Mouse (Mus musculus) midbrain, embryonic 12.5 days (tissue): ENCODE data around the gene Srp9. TPM values are rescaled to one million over a fixed set of nuclear protein-coding genes. Genes with fewer than 3 reads are reported as not detected.
"Not testable (repeated sequence)": the region's sequence is repeated elsewhere in the genome, so short reads cannot be mapped to it uniquely, and the experiment has no call there.

Source experiments
- ATAC-seq: fragments of 200-750 bp; cut with Nextera tagmentation; 2 replicates; pipeline ENCODE4 v1.8.0; 2017; ENCODE audit warnings: low read depth, moderate TSS enrichment, moderate library complexity; ENCODE audit not compliant: low FRiP score
- H3K27ac ChIP-seq: fragments of 300-500 bp; sonication (generic); replicated peaks from 2 replicates; pipeline ENCODE4 v1.5.1; 2016; ENCODE audit warnings: mild to moderate bottlenecking
- H3K27me3 ChIP-seq: fragments of 300-500 bp; sonication (generic); 2 replicates; pipeline ENCODE4 v1.6.1; 2016; ENCODE audit warnings: mild to moderate bottlenecking
- H3K36me3 ChIP-seq: fragments of 300-500 bp; sonication (generic); 2 replicates; pipeline ENCODE4 v1.6.1; 2016
- H3K4me1 ChIP-seq: fragments of 300-500 bp; sonication (generic); 2 replicates; pipeline ENCODE4 v1.6.1; 2016
- H3K4me2 ChIP-seq: fragments of 300-500 bp; sonication (generic); replicated peaks from 2 replicates; pipeline ENCODE4 v1.6.1; 2016; ENCODE audit warnings: mild to moderate bottlenecking, moderate library complexity
- H3K4me3 ChIP-seq: fragments of 300-500 bp; sonication (generic); 2 replicates; pipeline ENCODE4 v1.5.1; 2016; ENCODE audit warnings: mild to moderate bottlenecking
- H3K9ac ChIP-seq: fragments of 300-500 bp; sonication (generic); replicated peaks from 2 replicates; pipeline ENCODE4 v1.6.1; 2016; ENCODE audit warnings: mild to moderate bottlenecking, moderate library complexity
- H3K9me3 ChIP-seq: fragments of 300-500 bp; sonication (generic); 2 replicates; pipeline ENCODE4 v1.6.1; 2016; ENCODE audit warnings: mild to moderate bottlenecking
- WGBS: fragments of 180-500 bp; shearing (Covaris S2); methylation state at CpG from one replicate; pipeline ENCODE4 v1.1.7; 2016; 5-methylcytosine and 5-hydroxymethylcytosine counted together
- polyA plus RNA-seq: library from polyadenylated mRNA; unstranded; fragments of >200 nt; fragmentation: Nextera tagmentation; extraction: Ambion mirVana; gene quantifications from 2 replicates; pipeline ENCODE4 v1.2.1, GENCODE M21; 2016

Srp9 gene
- polyA plus RNA-seq, 1 experiment from 2014 or later: 143 TPM

DNA sequence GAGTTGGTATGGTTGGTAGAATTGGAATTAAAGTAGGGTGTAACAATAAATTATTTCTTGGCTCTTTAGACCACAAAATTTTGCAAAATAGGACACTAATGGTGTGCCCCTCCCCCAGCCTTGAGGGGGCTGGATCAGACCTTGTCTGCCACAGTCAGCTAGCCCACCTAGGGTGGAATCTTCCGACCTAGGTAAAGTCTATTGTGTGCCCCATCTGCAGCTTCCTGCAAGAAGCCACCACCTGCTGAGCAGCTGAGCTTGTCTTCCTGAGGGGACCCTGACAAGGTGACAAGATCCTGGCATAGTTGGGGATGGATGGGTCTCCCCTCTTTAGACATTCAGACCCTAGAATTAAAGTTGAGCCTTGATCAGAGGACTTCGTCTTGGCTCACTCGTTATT lies 35.0 kb downstream of the Srp9 start:
- H3K4me2 ChIP-seq: no peak overlapping the region
- H3K36me3 ChIP-seq: no peaks in the 10 kb centered on the region
- 79% methylated on average over 3 of the region's 3 CpGs for WGBS
- no peak overlapping the region for H3K9ac ChIP-seq
- no peak overlapping the region for H3K4me3 ChIP-seq
- no peaks in the 10 kb centered on the region for H3K4me1 ChIP-seq
- no peaks in the 10 kb centered on the region for H3K9me3 ChIP-seq
- H3K27me3 ChIP-seq: no peaks in the 10 kb centered on the region
- ATAC-seq: no peak
- no peak overlapping the region for H3K27ac ChIP-seq

GRCm38 (mm10) chr1:182162951-182163350 lies 38.4 kb downstream of the Srp9 start:
- Histone ChIP-seq H3K9ac (no peak overlapping the region), H3K4me1 (no peaks in the 10 kb centered on the region), H3K27me3 (no peaks in the 10 kb centered on the region), H3K36me3 (no peaks in the 10 kb centered on the region), H3K4me3 (no peak overlapping the region), H3K9me3 (no peaks in the 10 kb centered on the region), H3K4me2 (no peak overlapping the region), H3K27ac (no peak overlapping the region)
- 28% methylated on average over 5 of the region's 5 CpGs for WGBS
- ATAC-seq: no peak

DNA sequence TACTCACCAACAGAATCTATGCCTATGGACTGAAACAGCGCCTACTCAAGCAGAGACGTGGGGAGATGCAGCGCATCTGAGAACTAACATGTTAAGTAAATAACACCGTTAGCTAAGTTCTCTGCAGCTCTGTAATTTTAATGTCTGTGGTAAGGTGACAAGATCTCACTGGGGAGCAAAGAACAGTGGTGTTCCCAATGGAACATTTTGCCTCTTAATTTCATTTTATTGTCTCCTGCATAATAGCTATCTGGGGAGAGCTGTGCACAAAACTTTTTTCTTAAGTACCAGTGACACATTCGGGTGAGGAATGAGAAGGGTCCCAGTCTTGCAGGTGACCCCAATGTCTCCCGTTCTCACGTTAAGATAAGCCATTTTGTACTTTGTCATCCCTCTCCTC lies 39.8 kb downstream of the Srp9 start, which contains the start of gene Vmn1r1:
Vmn1r1 (minus strand) TSS at position 101 of the 400 bp plus-strand sequence.
- Histone ChIP-seq H3K4me3 (no peak within 1 kb of the TSS), H3K9ac (no peak within 1 kb of the TSS), H3K9me3 (no peaks in the 10 kb centered on the region), H3K36me3 (no peaks in the 10 kb centered on the region), H3K27me3 (no peaks in the 10 kb centered on the region), H3K27ac (no peak within 1 kb of the TSS), H3K4me2 (no peak within 1 kb of the TSS), H3K4me1 (no peaks in the 10 kb centered on the region)
- ATAC-seq: no peak
- WGBS: 91% methylated on average over 7 of the region's 7 CpGs

DNA sequence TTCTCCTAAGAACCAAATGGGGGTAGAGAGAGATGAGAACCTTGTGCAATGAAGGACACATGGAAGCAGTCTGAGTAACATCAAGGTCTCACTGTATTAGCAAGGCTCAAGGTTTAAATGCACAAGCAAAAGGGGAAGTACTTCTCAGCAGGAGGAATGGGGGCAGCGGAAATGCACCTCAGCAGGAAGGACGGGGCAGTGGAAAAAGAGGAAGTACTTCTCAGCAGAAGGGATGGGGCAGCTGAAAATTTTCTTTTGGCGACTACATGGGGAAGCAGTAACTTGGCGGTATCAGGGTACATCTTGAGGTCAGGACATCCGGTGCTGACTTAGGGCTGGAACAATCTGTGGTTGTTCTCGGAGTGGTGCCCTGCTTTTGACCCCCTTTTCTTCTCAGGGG lies 45.7 kb downstream of the Srp9 start:
- H3K27ac ChIP-seq, H3K9ac ChIP-seq, H3K4me2 ChIP-seq, H3K36me3 ChIP-seq, ATAC-seq, H3K27me3 ChIP-seq, H3K4me1 ChIP-seq, H3K9me3 ChIP-seq, H3K4me3 ChIP-seq: not testable (repeated sequence)
- 92% methylated on average over 6 of the region's 6 CpGs for WGBS

GRCm38 (mm10) chr1:182176985-182177384 lies 52.4 kb downstream of the Srp9 start:
- H3K4me3 ChIP-seq, H3K27ac ChIP-seq, H3K36me3 ChIP-seq, H3K9me3 ChIP-seq, H3K4me1 ChIP-seq, ATAC-seq, H3K27me3 ChIP-seq, H3K4me2 ChIP-seq, H3K9ac ChIP-seq: not testable (repeated sequence)
- WGBS: 93% methylated on average over 19 of the region's 19 CpGs

- no peaks in the 10 kb centered on the region for H3K9me3 ChIP-seq
- no peak overlapping the region for H3K4me3 ChIP-seq
- no peak overlapping the region for H3K4me2 ChIP-seq
- WGBS: 64% methylated on average over 5 of the region's 5 CpGs
- H3K27me3 ChIP-seq: no peaks in the 10 kb centered on the region
- ATAC-seq: no peak
- no peaks in the 10 kb centered on the region for H3K4me1 ChIP-seq
- no peak overlapping the region for H3K9ac ChIP-seq
- H3K36me3 ChIP-seq: no peaks in the 10 kb centered on the region
- no peak overlapping the region for H3K27ac ChIP-seq
These were observed 57.1 kb downstream of the Srp9 start for GRCm38 (mm10) chr1:182181456-182182305.

Other genes with a start within 250 kb of the Srp9 start
- 41.4 and 42.1 TPM in 2 replicates for gene Enah, start 104.7 kb upstream of the Srp9 start, polyA plus RNA-seq
- gene Vmn1r1, start 39.7 kb downstream of the Srp9 start, polyA plus RNA-seq: not detected in 2 replicates
- gene Degs1, start 158.1 kb downstream of the Srp9 start, polyA plus RNA-seq: 60.5 and 62.3 TPM in 2 replicates
- 32.9 and 36.4 TPM in 2 replicates for gene Fbxo28, start 216.9 kb downstream of the Srp9 start, polyA plus RNA-seq